Mouse (Mus musculus) cerebellum, postnatal 25 days (tissue): ENCODE data around the gene Sigmar1.

ENCODE experiments used
- DNase-seq, 2 experiments: peaks; one replicate each; pipeline ENCODE4 v3.0.0; 2021; ENCODE audit warnings: mixed read lengths in 2 of 2

Sigmar1 gene

GRCm38 (mm10) chr4:41756440-41756839 is 483 bp upstream of the Sigmar1 start:
- no peak for DNase-seq

- DNase-seq, result peak in 1 of 2 experiments; percentile 86
Measured at GRCm38 (mm10) chr4:41754797-41755337, 1.1 kb downstream of the Sigmar1 start, which contains the start of gene Galt. TSS of gene Galt (plus strand) at chr4:41755228.

GRCm38 (mm10) chr4:41745021-41745420 is 10.9 kb downstream of the Sigmar1 start:
- no peak for DNase-seq

GRCm38 (mm10) chr4:41744131-41744530 is 11.8 kb downstream of the Sigmar1 start:
- DNase-seq, result no peak

- DNase-seq, result peak; percentile 95 to 96
Measured at GRCm38 (mm10) chr4:41741158-41741560, 14.8 kb downstream of the Sigmar1 start.

- DNase-seq, result peak in 1 of 2 experiments; percentile 76
Measured at GRCm38 (mm10) chr4:41740380-41741157, 15.4 kb downstream of the Sigmar1 start.

- no peak for DNase-seq
Measured at GRCm38 (mm10) chr4:41739260-41739659, 16.7 kb downstream of the Sigmar1 start.

- no peak for DNase-seq
Measured at GRCm38 (mm10) chr4:41738256-41738603, 17.7 kb downstream of the Sigmar1 start.

- peak; percentile 75 to 83 for DNase-seq
Measured at GRCm38 (mm10) chr4:41737602-41738255, 18.2 kb downstream of the Sigmar1 start.

- no peak for DNase-seq
Measured at GRCm38 (mm10) chr4:41731052-41731765, 24.7 kb downstream of the Sigmar1 start, which contains the start of gene Arid3c. TSS of gene Arid3c (minus strand) at chr4:41731142.

- DNase-seq, result no peak
Measured at GRCm38 (mm10) chr4:41726826-41727621, 28.9 kb downstream of the Sigmar1 start.

- peak; percentile 87 to 90 for DNase-seq
Measured at GRCm38 (mm10) chr4:41722918-41723351, 33.0 kb downstream of the Sigmar1 start, which contains the start of gene Dctn3. TSS of gene Dctn3 (minus strand) at chr4:41723170.

GRCm38 (mm10) chr4:41716834-41717233 is 39.1 kb downstream of the Sigmar1 start:
- DNase-seq, result no peak

GRCm38 (mm10) chr4:41715596-41715995 is 40.4 kb downstream of the Sigmar1 start:
- peak; percentile 56 to 74 for DNase-seq

- no peak for DNase-seq
Measured at GRCm38 (mm10) chr4:41715082-41715481, 40.9 kb downstream of the Sigmar1 start.

GRCm38 (mm10) chr4:41714276-41714675 is 41.7 kb downstream of the Sigmar1 start:
- peak; percentile 75 to 88 for DNase-seq

- DNase-seq, result peak; percentile 92 to 94
Measured at GRCm38 (mm10) chr4:41713197-41714067, 42.5 kb downstream of the Sigmar1 start, which contains the start of gene Rpp25l. TSS of gene Rpp25l (minus strand) at chr4:41713534.

GRCm38 (mm10) chr4:41712421-41713196 is 43.3 kb downstream of the Sigmar1 start:
- DNase-seq, result peak; percentile 44 to 47

- peak; percentile 60 to 68 for DNase-seq
Measured at GRCm38 (mm10) chr4:41711705-41712375, 44.1 kb downstream of the Sigmar1 start.
